Mouse (Mus musculus): ENCODE data around the gene Cacna1s.

GRCm38 (mm10) chr1:136031697-136032096, 20.9 kb upstream of the Cacna1s start:
- TF ChIP-seq ZNF384 (IDR thresholded peaks at IDR 0.05; ENCODE audit: low read depth, low read length) (no peak), ZC3H11A (IDR thresholded peaks at IDR 0.05; ENCODE audit: borderline replicate concordance, low read depth, low read length) (no peak), CHD2 (IDR thresholded peaks at IDR 0.05; ENCODE audit: low read depth, low read length) (no peak), MAFK (IDR thresholded peaks at IDR 0.05; ENCODE audit: insufficient read depth, low read depth, low read length) (no peak)

Measured in ES-E14 (cell line).